Mouse (Mus musculus) cerebellum, adult 2 months (tissue): ENCODE results near the gene Dtnb.

Experiments used
- CTCF ChIP-seq: fragments of 200-500 bp; IDR thresholded peaks from 2 replicates; pipeline ENCODE4 v1.5.1; 2011; ENCODE audit warnings: low read depth, mild to moderate bottlenecking, control low read depth, low read length, moderate library complexity, borderline replicate concordance; ENCODE audit not compliant: insufficient read depth
- POLR2A ChIP-seq: fragments of 200-500 bp; IDR thresholded peaks from 2 replicates; pipeline ENCODE4 v1.6.1; 2011; ENCODE audit warnings: low read length, control low read depth, borderline replicate concordance; ENCODE audit not compliant: insufficient read depth

GRCm38 (mm10) chr12:3810455-3810854 is 238.3 kb downstream of the Dtnb start:
- no peak for TF ChIP-seq POLR2A
- TF ChIP-seq CTCF: no peak
